Mouse (Mus musculus): ENCODE measurements at regions not wholly inside any gene's neighbourhood (a gene's known extent, or its start where the extent isn't known, plus 50 kb on each side); places are given as distances from the start of the nearest gene placed in this dataset.

DNA sequence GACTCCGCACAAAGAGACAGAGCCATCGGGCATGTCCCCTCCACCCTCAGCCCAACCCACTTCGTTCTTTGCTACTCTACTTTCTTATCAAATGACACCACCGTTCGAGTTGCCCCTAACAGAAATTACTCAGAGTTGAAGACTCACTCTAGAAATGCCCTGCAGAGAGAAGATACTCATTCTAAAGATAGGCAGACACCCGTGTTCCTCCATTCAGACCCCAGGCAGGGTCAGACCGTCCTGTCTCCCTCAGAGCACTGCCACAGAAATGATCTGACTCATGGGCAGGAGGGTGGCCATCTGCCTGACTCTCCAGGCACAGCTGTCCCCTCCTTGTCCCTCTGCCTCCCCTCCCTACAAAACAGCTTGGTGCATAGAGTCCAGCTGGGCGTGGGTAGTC, 185.6 kb downstream of the Setd4 start:
- peak; percentile 49 for ATAC-seq (replicated peaks; ENCODE audit: low FRiP score, poor library complexity, severe bottlenecking)

DNA sequence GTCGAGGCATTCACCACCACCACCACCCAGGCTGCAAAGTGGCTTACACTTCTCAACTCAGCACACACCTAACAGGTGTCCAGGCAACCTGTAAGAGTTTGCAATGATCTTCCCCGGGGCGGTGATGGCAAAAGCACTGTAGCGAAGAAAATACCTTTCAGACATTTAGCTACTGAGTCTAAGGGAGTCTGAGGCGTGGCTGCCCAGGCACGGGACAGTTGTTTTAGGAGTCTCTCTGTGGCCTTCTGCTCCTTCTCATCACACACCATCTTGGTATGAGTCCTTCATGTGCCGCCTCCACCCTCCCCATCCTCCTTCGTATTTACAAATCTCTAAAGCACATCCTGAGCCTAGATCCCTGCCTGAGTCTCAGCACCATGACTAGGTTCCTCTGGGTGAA, 186.0 kb downstream of the Setd4 start:
- no peak for ATAC-seq (replicated peaks; ENCODE audit: low FRiP score, poor library complexity, severe bottlenecking)

DNA sequence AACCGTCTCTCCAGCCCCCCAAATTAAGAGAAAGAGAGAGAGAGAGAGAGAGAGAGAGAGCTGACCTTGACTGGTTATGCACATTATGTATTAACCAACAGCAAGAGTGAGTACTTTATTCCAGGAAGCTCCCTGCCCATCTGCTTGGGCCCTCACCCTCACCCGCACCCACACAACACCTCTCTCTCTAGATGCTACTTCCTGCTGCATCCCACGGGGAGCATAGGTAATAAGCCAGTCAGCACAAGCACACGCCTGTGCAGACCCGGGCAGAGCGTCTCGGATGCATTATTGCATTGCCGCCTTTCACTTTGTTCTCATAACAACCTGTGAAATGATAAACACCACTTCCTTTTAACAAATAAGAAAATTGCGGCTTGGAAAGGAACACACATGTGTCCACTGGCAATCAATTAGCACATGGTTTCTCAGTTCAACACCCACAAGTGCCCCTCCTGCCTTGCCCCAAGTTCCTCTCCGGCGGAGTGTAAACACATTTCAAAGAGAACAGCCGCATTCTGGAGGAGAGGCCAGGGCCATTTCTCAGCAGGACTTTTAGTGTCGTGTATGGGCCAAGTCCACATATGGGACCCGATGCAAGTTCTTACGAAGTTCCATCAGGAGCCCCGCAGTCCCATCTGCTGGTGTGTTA, 211.7 kb downstream of the Setd4 start:
- no peak for ATAC-seq (replicated peaks; ENCODE audit: low FRiP score, poor library complexity, severe bottlenecking)

DNA sequence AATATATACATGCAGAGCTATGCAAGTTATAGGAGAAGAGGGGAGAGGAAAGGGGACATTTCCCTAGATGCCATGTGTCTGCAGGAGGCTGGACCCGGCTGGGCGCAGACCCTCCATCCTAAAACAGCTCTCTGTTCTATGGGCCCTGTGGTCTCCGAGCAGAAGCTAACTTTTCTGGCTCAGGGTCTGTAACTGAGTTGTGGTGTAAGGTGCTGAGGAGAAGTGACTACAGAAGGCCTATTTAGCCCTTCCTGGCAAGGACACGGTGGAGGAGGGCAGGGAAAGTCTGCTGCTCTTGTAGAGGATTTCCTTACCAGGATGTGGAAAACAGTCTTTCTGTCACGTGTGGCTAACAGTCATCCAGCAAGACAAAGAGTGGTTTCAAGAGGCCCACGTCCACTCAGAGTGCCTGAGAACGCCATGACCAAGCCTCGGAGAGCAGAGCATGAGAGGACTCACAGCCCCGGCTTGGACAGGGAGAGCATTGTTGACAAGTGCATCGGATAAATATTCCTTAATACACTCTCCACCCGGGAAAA, 216.2 kb downstream of the Setd4 start:
- ATAC-seq (replicated peaks; ENCODE audit: low FRiP score, poor library complexity, severe bottlenecking), result no peak

DNA sequence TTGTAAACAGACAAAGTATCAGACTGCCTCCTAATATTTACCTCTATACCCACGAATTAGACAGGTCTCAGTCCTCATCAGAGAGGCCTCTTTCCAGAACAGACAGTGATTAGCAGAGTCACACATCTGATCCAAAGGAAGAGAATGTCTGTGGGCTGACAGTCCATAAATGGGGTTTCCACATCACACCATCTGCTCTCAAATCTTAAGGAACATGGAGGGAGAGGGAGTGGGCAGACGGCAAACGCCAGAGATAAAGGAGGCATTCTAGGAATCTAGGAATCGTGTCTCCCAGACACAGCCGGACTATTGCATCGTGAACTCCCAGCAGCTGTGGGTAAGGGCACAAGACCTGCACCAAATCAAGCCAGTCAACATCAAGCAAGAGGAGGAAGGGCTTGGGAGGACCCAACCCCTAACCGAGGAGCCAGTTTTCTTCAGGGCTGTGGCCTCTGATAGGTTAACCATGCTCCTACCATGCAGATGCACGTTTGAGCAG, 219.8 kb downstream of the Setd4 start:
- no peak for ATAC-seq (replicated peaks; ENCODE audit: low FRiP score, poor library complexity, severe bottlenecking)

DNA sequence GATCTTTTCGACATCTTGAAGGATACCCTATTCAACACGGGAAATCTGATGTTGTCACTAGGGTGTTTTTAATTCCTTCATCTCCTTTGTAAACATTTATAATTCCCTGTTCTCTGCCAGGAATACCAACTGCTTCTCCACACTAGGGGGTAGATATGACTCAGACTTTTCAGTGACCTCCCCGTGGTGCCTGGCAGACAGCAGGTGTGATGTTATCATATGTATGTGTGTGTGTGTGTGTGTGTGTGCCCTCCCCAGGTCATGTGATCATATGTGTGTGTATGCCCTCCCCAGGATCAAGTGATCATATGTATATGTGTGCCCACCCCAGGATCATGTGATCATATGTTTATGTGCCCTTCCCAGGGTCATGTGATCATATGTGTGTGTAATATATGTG, 220.9 kb downstream of the Setd4 start:
- ATAC-seq (replicated peaks; ENCODE audit: low FRiP score, poor library complexity, severe bottlenecking), result no peak

DNA sequence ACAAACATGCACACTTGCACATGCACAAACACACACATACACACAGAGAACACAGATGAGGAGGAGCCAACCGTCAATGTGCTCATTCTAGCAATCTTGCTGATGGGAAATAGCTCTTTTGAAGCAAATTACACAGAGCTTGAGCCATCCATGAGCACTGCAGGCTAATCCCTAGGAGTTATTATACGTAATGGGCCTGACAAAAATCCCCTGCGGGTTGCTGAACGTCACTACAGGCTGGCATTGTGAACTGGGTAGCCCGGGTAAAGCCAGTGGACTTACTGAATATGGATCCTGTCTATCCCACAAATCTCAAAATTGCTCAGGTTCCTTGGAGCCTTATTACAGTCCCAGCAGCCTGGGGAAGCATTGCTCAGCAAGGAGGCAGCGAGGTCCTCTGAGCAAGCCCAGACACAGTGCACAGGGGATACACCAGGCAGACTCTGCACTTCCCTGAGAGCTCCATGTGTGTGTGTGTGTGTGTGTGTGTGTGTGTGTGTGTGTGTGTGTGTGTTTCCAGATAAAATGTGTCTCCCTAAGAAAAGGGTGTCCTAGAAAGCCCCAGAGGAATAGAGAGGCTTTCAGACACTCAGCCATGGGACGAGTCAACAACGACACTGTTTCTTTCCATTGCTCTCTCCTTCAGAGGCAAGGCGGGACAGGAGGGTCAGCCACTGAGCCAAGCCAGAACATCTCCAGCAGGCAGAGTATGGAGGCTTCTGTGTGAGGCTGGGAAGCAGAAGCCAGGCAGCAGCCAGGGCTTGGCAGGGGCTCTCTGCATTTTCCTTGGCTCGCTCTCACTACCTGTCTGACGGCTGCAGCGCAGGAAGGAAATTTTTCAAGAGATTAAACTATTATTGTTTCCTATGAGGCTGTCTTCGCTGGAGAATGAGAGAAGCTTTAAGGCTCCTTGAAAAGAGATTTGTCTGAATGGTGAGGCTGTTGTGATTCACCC, 222.9 kb downstream of the Setd4 start:
- no peak for ATAC-seq (replicated peaks; ENCODE audit: low FRiP score, poor library complexity, severe bottlenecking)

DNA sequence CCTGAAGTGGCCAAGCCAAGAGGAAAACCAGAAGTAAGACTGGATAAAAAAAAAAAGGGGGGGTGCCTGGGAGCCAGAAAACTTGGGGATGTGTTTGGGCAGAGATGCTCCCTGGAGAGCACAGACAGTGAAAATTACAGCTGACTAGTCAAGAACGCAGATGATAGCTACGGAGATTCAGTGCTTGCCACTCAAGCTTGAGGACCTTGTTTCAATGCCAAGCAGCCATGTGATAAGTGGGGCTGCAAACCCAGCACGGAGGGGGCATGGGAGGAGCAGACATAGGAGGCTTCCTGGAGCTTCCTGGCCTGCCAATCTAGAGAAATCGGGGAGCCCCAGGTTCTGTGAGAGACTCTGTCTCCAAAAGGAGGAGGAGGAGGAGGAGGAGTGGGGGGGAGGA, 223.7 kb downstream of the Setd4 start:
- ATAC-seq (replicated peaks; ENCODE audit: low FRiP score, poor library complexity, severe bottlenecking), result no peak

DNA sequence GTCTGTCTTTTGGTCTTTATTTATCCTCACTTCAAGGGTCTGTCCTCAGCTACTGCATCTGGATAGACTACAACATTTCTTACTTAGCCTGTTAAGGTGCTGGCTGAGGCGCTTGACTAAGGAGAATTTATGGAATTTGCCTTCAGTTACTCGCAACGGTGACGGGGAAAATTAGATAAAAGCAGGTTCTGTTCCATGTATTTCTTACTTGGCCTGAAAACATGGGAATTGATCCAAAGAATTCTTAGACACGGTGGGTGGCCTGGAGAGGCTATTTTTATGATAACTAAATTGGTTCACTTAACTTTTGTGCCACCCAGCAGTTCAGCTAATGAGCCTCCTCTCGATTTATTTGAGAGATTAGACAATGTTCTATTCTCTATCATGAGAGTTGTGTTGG, 224.3 kb downstream of the Setd4 start:
- no peak for ATAC-seq (replicated peaks; ENCODE audit: low FRiP score, poor library complexity, severe bottlenecking)

DNA sequence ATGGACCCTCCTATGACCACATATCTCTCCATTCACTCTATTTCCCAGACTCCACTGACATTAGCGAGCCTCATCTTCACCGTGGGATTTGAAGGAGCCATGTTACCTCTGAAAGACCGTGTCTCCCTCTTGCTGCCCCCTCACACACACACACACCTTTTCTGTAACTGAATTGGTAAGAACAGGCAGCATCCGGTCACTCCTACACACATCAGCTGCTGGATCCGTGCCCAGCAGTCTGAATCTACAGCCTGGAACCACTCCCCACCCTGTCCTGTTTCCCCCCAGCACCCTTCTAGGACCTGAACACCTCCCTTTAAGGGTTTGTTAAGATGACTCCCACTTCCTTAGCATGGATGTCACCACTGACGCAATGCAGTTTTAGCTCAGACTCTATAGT, 229.2 kb downstream of the Setd4 start:
- no peak for ATAC-seq (replicated peaks; ENCODE audit: low FRiP score, poor library complexity, severe bottlenecking)

DNA sequence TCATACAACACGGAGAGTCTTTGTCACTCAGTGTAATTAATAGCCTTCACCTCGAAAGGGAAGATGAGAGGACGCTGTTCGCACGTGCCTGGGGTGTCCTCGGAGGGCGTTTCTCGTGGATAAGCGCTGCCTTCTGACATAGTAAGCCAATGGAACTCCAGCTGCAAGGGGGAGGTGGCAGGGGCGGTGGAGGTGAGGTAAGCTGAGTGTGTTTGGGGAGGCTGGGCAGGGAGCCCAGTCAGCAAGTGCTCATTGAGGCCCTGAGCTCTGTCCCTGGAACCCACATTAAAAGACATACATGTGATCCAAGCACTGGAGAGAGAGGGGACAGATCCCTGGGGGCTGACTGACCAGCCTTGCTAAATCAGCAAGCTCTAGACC, 234.1 kb downstream of the Setd4 start:
- ATAC-seq (replicated peaks; ENCODE audit: low FRiP score, poor library complexity, severe bottlenecking), result no peak

DNA sequence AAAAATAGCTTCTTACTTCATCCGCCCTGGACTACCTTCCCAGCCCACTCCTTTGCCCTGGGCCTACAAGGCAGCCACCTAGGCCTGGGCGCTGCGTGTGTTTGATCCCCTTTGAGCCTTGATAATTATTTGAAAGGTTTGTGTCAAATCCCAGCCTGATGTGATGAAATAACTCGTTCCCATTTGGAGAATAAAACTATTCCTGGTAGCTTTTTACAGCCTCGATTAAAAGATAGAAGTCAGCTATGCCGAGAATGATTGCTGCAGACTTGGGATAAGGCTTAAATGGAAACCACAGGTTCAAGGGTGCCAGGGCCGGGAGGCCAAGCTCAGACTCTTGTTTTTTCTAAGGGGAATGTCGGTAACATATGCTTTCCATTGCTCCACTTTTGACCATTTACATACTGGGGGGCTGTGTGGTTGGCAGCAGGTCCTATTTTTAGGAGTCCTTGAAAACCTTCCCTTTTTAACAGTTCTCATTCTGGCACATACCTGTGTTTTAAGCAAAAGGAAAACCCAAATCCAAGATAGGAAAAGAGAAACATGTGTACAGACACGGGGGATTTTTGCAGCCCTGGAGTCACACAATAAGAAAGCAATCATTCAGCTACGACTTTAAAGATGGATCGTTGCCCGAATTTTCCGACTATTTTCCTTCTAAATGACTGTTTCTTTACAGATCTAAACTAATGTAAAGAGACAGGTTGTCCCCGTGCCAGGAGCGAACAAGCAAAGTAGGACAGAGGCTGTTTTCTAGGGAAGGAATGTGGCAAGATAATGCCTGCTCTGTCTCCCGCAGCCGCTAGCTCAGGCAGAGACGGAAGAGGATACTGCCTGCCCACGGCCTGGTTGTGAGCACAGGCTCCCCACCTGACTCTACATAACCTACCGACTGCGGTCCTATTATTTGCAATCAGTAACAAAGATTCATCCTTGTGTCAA, 234.8 kb downstream of the Setd4 start:
- ATAC-seq (replicated peaks; ENCODE audit: low FRiP score, poor library complexity, severe bottlenecking), result no peak

DNA sequence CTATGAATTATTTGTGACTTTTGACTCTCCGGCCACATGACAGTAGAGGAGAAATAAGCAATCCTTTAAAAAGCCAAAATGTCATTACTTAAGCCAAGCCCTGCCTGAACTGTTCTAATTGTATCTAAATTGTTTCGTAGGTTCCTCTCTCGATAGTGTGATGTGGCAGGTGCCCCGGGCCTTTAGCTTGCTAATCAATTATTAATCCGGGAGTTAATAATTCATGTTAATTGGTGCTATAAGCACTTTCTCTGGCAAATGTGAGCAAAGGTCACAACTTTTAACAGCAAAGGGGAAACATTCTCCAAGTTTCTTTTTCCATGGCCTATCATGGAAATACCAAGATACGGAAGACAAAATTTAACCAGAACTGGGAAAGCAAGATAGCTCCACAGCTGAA, 235.9 kb downstream of the Setd4 start:
- no peak for ATAC-seq (replicated peaks; ENCODE audit: low FRiP score, poor library complexity, severe bottlenecking)

DNA sequence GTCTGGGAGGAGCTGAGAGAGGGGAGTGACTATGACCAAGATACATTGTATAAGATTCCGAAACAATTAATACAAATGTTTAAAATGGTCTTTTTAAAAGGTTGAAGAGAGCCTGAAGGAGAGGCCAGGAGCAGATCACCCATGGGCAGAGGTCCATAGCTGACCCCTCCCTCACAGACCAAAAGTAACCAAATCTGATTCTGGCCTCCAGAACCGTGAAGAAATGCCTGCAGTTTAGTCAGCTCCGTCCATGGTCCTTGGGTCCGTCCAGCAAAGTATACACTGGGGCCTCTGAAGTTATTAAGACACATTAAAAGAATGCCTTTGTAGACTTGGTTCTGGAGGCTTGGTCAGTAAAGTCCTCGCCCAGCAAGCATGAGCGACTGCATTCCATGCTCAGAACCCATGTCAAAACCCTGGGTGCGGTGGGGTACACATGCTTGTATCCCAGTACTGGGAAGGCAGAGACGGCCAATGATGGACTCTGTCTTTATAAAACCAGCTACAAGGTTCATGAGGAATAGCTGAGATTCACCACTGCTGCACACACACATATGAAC, 236.5 kb downstream of the Setd4 start:
- ATAC-seq (replicated peaks; ENCODE audit: low FRiP score, poor library complexity, severe bottlenecking), result no peak

DNA sequence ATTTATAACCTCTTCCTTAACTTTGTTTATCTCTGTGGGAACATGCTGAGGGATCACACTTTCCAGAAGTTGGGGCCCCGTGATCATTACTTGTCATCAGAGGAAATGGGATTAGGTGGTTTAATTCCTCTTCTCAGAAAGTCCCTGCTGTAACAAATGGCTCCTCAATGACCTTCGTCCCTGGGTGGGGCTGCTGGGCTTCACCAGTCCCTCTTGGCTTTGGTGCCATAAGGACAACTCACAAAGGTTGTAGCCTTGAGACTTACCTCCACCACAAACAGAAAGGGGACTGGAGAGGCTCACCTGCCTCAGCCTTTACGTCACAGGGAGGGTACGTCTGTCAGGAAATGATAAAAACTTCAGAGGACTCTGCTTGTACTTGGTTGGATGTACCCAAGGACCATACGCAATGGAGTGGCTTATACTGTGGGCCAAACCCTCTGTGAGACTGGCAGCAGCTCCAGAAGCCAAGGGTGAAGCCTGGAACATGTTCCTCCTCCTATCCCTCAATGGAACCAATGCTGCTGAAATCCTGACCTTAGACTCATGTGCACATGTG, 237.4 kb downstream of the Setd4 start:
- peak; percentile 49 for ATAC-seq (replicated peaks; ENCODE audit: low FRiP score, poor library complexity, severe bottlenecking)

DNA sequence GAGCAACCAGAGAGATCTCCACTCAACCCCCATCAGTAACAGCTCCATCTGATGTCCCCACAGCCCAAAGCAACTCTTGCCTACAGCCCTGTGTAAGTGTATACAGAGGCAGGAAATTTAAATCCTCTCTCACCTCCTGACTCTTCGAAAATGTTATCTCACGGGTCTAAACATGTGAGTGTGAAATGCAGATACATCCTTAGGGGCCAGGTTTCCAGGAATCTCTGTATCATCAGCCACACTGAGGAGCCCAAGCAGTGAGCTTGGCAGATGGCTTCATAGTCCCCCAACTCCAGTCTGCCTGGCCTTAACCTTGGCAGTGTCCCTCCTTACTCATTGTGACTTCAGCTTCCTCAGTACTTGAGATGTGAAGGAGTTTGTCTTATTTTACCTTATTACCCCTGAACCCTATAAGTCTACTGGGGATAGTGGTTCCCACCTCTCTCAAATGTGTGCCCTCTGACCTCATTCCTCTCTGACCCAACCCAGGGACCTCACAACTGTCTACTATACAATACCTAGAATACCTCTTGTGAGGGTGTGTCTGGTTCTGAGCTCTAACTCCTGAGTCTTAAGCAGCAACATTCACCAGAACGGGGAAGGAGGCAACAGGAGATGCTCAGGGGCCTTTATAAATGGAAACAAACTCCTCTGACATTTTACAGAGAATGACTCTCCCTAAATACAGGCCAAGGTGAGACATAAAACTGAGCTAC, 238.5 kb downstream of the Setd4 start:
- peak; percentile 44; the same call in 1 of the 2 replicates for ATAC-seq (replicated peaks; ENCODE audit: low FRiP score, poor library complexity, severe bottlenecking)

DNA sequence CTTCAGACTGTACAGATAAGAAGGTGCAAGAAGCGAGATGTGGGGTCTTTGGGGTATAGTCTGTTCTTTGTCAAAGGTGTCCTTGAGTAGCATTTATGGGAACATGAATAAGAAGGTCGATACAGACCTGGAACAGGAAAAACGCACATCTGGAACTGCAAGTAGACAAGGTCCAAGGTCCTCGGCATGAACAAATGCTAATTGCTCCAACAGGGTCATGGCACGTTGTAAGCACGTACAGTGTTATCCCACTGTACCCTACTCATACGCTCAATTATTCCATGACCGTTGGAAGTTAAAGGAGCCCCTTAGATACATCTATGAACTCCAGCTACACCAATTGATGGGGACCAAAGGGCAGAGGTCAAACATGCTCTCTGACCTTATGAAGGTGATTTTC, 244.1 kb downstream of the Setd4 start:
- ATAC-seq (replicated peaks; ENCODE audit: low FRiP score, poor library complexity, severe bottlenecking), result no peak

DNA sequence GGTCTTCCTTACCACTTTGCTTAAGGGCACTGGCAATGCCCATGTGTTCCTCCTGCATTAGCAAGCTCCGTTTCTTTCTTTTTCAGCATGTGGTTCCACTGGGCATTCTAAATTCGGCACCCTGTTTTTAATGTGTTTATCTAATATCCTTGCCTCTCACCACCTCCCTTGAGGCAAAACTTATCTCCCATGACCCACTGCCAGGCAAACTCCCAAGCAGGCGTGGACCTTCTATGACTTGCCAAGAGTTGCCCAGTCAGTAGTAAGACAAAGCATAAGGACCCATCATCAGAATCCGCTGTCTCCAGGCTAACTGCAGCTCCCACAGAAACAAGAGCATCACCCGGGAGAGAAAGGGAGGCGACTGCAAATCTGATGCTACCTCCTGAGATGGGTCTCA, 245.2 kb downstream of the Setd4 start:
- ATAC-seq (replicated peaks; ENCODE audit: low FRiP score, poor library complexity, severe bottlenecking), result peak; percentile 81

DNA sequence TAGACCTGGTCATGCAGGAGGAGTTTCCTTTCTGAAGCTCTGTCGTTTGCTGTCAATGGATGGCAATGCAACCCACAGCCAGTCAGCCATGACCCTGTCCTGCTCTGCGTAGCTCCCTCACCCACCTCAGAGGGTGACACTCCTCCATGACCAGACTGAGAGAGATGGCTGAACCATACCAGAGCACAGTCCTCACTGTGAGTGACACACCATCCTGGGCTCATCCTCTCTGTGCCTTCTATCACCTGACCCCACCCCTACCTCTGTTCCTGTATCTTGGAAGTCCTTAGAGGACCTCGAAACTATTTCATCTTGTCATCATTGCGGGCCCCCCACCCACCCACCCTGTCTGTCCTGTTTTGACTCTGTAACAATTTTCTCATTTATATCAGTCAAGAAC, 245.7 kb downstream of the Setd4 start:
- no peak for ATAC-seq (replicated peaks; ENCODE audit: low FRiP score, poor library complexity, severe bottlenecking)
